Mouse (Mus musculus): Measurements from ENCODE around the gene Utp18.
"Not testable (repeated sequence)": the region's sequence is repeated elsewhere in the genome, so short reads cannot be mapped to it uniquely, and the experiment has no call there.

Gene Utp18

GRCm38 (mm10) chr11:93885572-93886410 lies at the start of gene Utp18, which contains the start of gene Mbtd1:
Gene Utp18, minus strand, starts transcription at chr11:93885766.
Gene Mbtd1, plus strand, starts transcription at chr11:93885852.
- DNase-seq = peak; percentile 99

- DNase-seq = no peak
Observed at GRCm38 (mm10) chr11:93929106-93929505, 43.5 kb upstream of the Utp18 start.

GRCm38 (mm10) chr11:93915019-93915418 lies 29.5 kb upstream of the Utp18 start:
- not testable (repeated sequence) for DNase-seq

- no peak for DNase-seq
Observed at GRCm38 (mm10) chr11:93911603-93912002, 26.0 kb upstream of the Utp18 start.

- no peak for DNase-seq
Observed at GRCm38 (mm10) chr11:93908829-93909228, 23.3 kb upstream of the Utp18 start.

GRCm38 (mm10) chr11:93907839-93908238 lies 22.3 kb upstream of the Utp18 start:
- no peak for DNase-seq

- DNase-seq = no peak
Observed at GRCm38 (mm10) chr11:93906834-93907233, 21.3 kb upstream of the Utp18 start.

- no peak for DNase-seq
Observed at GRCm38 (mm10) chr11:93897732-93898131, 12.2 kb upstream of the Utp18 start.

- DNase-seq = peak; percentile 40
Observed at GRCm38 (mm10) chr11:93887080-93887447, 1.5 kb upstream of the Utp18 start.

- peak; percentile 66 for DNase-seq
Observed at GRCm38 (mm10) chr11:93886411-93887079, 979 bp upstream of the Utp18 start.

- DNase-seq = peak; percentile 73
Observed at GRCm38 (mm10) chr11:93884901-93885571, 530 bp downstream of the Utp18 start.

- peak; percentile 7 for DNase-seq
Observed at GRCm38 (mm10) chr11:93884068-93884467, 1.5 kb downstream of the Utp18 start.

- DNase-seq = no peak
Observed at GRCm38 (mm10) chr11:93862638-93863037, 22.9 kb downstream of the Utp18 start.

- no peak for DNase-seq
Observed at GRCm38 (mm10) chr11:93862045-93862623, 23.4 kb downstream of the Utp18 start.

- no peak for DNase-seq
Observed at GRCm38 (mm10) chr11:93861193-93861592, 24.4 kb downstream of the Utp18 start.

GRCm38 (mm10) chr11:93860540-93861172 lies 24.9 kb downstream of the Utp18 start:
- no peak for DNase-seq

GRCm38 (mm10) chr11:93856284-93856955 lies 29.1 kb downstream of the Utp18 start:
- peak; percentile 75 for DNase-seq

GRCm38 (mm10) chr11:93852546-93852945 lies 33.0 kb downstream of the Utp18 start:
- no peak for DNase-seq

GRCm38 (mm10) chr11:93847342-93847741 lies 38.2 kb downstream of the Utp18 start:
- DNase-seq = no peak

- DNase-seq = no peak
Observed at GRCm38 (mm10) chr11:93835800-93836199, 49.8 kb downstream of the Utp18 start.

- no peak for DNase-seq
Observed at GRCm38 (mm10) chr11:93829971-93830370, 55.6 kb downstream of the Utp18 start.

GRCm38 (mm10) chr11:93829327-93829679 lies 56.3 kb downstream of the Utp18 start:
- DNase-seq = peak; percentile 32
